Mouse (Mus musculus): ENCODE data around the gene Bcas3.

Gene Bcas3

DNA sequence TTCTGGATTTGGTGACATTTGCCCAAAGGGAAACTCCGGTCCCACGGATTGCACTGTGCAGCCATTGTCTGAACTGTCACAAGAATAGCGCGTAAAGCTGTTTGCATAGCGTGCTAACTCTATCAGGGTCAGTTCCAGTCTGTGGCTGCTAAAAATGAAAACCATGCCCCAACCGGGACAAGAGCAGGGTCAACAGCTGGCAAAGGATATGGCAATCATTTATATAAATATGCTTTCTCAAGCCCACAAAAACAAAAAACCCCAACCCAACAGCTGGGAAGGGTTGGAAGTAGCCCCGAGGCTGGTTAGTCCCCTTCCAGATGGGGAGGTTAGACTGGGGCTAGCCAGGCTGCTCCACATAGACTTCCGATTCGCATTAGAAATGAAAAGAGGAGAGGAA lies 314.8 kb downstream of the Bcas3 start:
- no peak for DNase-seq (ENCODE audit: low read depth, low spot score)

DNA sequence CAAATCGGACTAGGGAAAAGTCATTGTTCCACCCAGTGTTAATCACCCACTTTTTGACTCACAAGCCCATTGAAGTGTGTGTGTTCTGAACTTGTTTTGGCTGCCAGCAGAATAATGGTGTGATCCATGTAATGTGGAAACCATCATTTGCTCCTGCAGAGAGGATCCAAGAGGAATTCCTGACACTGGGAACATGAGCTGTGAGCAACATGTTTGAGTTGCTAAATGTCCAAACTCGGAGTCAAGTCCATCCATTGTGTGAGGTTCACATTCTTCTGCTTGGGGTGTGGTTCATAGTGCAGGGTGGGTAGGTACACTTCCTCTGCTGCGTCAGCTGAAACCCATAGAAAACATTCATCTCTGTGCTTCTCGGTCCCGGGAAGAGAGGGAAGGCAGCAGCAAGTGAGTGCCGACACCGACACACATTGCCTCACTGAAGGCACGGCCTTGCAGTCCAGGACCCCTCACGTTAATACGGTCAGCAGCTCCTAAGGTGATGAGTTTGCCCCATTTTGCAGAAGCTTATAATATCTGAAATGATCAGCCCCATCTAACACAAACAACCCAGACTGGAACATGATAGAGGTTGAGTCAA lies 320.0 kb downstream of the Bcas3 start:
- no peak for DNase-seq (ENCODE audit: low read depth, low spot score)

GRCm38 (mm10) chr11:85675244-85675643 lies 322.3 kb downstream of the Bcas3 start:
- no peak for DNase-seq (ENCODE audit: low read depth, low spot score)

GRCm38 (mm10) chr11:85676357-85677004 lies 323.5 kb downstream of the Bcas3 start:
- no peak for DNase-seq (ENCODE audit: low read depth, low spot score)

DNA sequence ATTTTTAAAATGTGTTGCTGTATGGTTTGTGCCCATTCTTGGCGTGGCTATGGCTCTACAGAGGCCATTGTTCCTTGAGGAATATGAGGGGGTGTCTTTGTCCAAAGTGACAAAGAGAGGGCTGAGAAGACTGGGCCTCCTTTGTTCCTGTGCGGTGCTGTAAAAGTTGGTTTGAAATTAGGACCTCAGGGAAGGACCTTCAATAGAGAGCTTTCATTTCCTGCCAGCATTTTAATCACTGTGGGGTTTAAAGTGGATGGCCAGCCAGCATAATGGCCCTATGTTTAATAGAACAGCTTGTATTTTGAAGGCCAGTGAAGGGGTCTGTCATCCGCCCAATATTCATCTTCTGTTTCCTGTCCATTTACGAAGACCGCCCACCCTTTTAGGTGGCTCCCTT lies 325.7 kb downstream of the Bcas3 start:
- no peak for DNase-seq (ENCODE audit: low read depth, low spot score)

DNA sequence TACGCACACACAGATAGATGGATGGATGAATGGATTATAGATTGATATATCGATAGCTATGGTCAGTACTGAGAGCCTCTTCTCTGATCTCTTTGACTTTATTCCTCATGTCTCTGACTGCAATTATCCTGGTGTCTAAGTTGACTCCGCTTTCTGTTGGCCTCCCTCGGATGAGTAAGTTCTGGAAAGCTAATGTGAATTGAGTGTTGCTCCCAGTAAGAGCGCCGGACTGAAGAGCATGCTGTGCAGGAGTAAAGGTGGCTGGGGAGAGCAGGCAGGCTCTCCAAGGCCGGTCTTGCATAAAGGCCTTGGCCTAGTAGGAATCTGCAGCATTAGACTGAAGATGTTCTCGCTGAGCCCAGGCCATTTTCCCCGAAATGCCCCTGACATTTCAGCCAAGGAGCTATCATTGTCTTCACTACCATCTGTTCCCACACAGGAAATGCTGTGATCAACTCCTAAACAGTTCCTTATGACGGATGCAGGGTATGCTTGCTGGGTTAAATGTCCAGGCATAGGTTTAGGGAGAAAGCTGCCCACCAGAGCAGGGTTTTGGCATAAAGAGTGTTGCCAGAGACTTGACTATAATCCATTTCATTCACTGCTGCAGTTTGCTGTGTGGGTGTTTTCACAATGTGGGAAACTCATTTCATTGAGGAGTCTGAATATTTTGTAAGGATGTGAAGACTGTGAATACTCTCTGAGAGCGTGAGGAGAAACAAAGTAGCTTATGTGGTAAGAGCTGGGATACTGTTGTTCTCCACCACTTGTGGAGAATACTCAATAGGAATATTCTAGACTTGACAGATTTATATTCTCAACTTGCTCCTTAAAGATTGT lies 328.8 kb downstream of the Bcas3 start:
- DNase-seq (ENCODE audit: low read depth, low spot score) = no peak

- no peak for DNase-seq (ENCODE audit: low read depth, low spot score)
Measured at GRCm38 (mm10) chr11:85684981-85685380, 332.0 kb downstream of the Bcas3 start.

DNA sequence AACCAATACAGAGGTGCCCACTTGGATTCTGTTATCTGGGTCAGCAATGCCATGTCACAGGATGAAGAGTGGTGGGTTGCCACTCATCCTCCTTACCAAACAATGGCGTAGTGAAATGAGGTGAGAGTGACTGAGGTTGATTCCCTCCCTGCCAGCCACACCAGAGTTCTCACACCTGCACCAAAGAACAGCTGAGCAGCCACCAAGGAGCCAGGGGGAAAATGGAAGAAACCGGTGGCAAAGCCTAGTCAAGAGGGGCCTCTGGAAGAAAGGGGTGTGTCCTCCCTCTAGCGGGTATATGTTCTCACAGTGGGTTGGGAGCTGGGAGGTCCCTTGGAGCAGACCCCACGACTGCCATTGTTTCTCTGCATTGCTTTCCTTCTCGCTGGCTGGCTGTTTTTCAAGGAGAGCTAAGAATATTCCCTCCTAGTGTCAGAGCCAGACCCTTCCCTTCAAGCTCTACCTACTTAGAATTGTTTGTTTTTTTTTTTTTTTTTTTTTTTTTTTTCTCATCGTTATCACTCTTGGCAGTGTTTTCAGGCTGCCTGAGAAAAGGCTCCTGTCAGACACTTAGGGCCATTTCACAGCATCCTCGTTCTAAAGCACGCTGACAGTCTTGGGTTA lies 335.0 kb downstream of the Bcas3 start:
- no peak for DNase-seq (ENCODE audit: low read depth, low spot score)

- DNase-seq (ENCODE audit: low read depth, low spot score) = no peak
Measured at GRCm38 (mm10) chr11:85688440-85688838, 335.5 kb downstream of the Bcas3 start.

DNA sequence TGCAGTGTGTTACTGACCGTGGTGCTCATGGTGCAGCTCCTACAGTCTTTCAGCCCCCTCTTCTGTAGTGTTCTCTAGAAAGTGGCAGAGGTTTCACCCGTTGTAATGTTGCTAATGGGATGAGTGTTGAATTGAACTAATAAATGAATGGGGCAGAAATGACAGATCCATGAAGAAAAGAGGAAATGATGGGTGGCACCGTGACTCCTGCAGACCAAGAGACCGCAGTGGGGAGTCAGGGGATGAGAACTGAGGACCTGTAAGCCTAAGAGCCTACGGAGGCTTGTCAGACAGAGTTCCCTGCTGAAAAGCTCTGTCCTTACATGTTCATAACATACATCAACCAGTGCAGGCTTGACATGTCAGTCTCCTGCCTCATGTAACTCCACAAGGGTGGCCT lies 336.3 kb downstream of the Bcas3 start:
- no peak for DNase-seq (ENCODE audit: low read depth, low spot score)

DNA sequence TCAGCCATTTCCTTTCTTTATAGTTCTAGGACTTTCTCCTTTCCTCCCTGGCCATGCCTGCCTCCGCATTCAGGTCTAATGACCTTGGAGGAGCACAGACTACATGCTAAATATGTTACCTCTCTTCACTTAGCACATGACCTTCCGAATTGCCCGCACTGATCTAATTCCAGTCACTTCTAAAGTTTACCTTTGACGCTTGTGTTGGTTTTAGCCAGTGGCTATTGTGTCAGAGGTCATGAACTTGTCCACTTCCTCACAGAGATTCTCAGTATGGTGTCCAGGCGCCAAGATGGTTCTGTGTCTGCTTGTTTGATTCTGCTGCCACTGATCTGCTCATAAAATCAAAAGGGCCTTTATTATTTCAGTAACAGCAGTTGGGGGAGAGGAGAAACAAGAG lies 338.3 kb downstream of the Bcas3 start:
- DNase-seq (ENCODE audit: low read depth, low spot score) = no peak

GRCm38 (mm10) chr11:85695614-85696263 lies 342.8 kb downstream of the Bcas3 start:
- DNase-seq (ENCODE audit: low read depth, low spot score) = no peak

DNA sequence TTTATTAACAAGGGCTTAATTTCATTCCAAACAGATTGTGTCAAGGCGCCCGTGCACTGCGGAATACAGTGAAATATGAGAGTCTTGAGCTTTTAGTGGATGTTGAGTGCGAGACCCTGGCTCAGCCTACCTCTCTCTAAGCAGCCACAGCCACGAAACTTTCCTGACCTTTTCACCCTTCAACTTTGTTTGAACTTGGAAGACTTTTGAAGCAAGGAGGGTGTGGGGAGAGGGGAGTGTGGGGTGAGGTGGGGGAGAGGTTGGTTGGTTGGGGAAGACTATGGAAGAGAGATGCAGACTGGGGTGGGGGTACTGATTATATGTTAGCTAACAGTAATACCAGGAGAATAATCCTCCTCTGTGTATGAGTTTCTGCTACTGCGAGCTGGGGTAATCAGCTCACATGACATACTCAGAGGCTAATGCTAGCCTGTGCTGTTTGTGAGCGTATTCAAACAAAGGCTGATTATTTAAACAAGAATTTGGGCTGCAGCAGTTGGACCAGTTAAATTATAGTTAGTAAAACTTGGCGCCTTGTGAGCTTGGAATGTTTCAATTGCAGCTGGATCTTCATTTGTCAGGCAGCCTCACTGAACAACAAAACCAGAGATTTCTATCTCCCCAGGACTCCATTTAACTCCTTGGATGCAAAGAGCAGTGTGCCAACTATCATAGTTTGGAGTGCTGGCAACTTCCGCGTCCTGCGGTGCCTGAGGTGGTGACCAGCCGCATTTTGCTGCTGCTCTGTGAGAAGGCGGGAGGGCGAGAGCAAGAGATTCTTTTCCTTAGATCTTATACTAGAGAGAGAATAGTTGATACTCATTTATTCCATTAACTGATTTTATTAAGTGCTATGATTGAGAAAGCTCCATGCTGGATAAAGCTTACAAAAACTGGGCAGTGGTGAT lies 343.8 kb downstream of the Bcas3 start:
- DNase-seq (ENCODE audit: low read depth, low spot score) = no peak

GRCm38 (mm10) chr11:85697468-85697867 lies 344.5 kb downstream of the Bcas3 start:
- DNase-seq (ENCODE audit: low read depth, low spot score) = no peak

DNA sequence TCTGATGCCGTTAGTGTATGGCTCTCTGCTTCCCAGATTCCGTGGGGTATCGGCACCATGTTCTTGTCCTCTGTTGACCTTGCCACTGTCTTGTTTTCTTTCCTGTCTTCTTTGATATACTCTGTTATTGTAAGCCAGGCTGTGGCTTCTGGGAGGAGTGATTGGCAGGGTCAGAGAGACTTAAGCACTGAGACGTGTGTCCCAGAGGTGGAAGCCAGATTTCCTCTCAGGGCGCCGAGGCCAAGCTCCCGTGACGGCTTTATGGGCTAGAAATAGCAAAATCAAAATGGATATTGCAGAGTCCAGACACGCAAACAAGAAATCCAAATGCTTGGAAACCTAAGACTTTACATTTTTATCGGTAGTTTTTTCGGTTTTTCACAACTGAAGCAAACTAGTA lies 345.3 kb downstream of the Bcas3 start:
- DNase-seq (ENCODE audit: low read depth, low spot score) = no peak

GRCm38 (mm10) chr11:85704062-85704748 lies 351.2 kb downstream of the Bcas3 start:
- no peak for DNase-seq (ENCODE audit: low read depth, low spot score)

- DNase-seq (ENCODE audit: low read depth, low spot score) = no peak
Measured at GRCm38 (mm10) chr11:85706630-85707029, 353.7 kb downstream of the Bcas3 start.

GRCm38 (mm10) chr11:85707496-85707895 lies 354.5 kb downstream of the Bcas3 start:
- no peak for DNase-seq (ENCODE audit: low read depth, low spot score)

- DNase-seq (ENCODE audit: low read depth, low spot score) = no peak
Measured at GRCm38 (mm10) chr11:85709147-85709546, 356.2 kb downstream of the Bcas3 start.

DNA sequence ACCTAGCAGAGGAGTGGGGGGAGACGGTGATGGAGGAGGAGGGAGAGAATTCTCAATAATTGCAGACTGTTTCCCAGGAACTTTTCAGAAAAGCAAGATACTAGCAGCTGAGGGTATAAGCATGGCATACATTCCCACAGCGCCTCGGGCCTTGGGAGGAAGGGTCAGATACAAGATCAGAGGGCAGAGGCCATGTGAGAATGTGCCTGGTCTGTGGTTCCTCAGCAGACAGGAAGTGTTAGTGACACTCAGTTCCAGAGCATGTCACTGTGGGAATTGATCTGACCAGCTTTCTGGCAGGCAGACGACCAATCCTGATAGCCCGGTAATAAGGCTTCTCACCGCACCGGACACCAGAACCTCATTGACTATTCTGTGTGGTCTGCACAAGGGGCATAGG lies 357.2 kb downstream of the Bcas3 start:
- no peak for DNase-seq (ENCODE audit: low read depth, low spot score)

Measured in CD4-positive helper T cell, adult 2 months (primary cell).